Mouse (Mus musculus): Measurements from ENCODE around the gene Fcgr3.

Gene Fcgr3

GRCm38 (mm10) chr1:171103179-171103840, 38.6 kb upstream of the Fcgr3 start:
- Histone ChIP-seq H3K4me3 (replicated peaks; ENCODE audit: low read length) (peak overlapping the region; percentile 86), H3K27me3 (ENCODE audit: insufficient read depth, low read length) (no peaks in the 10 kb centered on the region), H3K4me1 (replicated peaks; ENCODE audit: low read depth, low read length) (peaks cover 18% of the 10 kb centered on the region), H3K36me3 (ENCODE audit: insufficient read depth, low read length) (no peaks in the 10 kb centered on the region), H3K9me3 (ENCODE audit: low read length) (peaks cover 22% of the 10 kb centered on the region)
- TF ChIP-seq NANOG (IDR thresholded peaks at IDR 0.05; ENCODE audit: borderline replicate concordance, low read length) (no peak), POU5F1 (IDR thresholded peaks at IDR 0.05; ENCODE audit: borderline replicate concordance, low read length) (no peak), CTCF (conservative IDR thresholded peaks at IDR 0.05; ENCODE audit: low read length) (no peak)

- Histone ChIP-seq H3K36me3 (ENCODE audit: insufficient read depth, low read length) (no peaks in the 10 kb centered on the region), H3K27me3 (ENCODE audit: insufficient read depth, low read length) (no peaks in the 10 kb centered on the region), H3K9me3 (ENCODE audit: low read length) (peaks cover 22% of the 10 kb centered on the region), H3K4me1 (replicated peaks; ENCODE audit: low read depth, low read length) (peaks cover 18% of the 10 kb centered on the region), H3K4me3 (replicated peaks; ENCODE audit: low read length) (peak overlapping the region; percentile 86)
- TF ChIP-seq POU5F1 (IDR thresholded peaks at IDR 0.05; ENCODE audit: borderline replicate concordance, low read length) (no peak), CTCF (conservative IDR thresholded peaks at IDR 0.05; ENCODE audit: low read length) (no peak), NANOG (IDR thresholded peaks at IDR 0.05; ENCODE audit: borderline replicate concordance, low read length) (no peak)
These were observed 37.9 kb upstream of the Fcgr3 start for GRCm38 (mm10) chr1:171102547-171103177.

- no peak for TF ChIP-seq NANOG (IDR thresholded peaks at IDR 0.05; ENCODE audit: borderline replicate concordance, low read length)
- no peak for TF ChIP-seq POU5F1 (IDR thresholded peaks at IDR 0.05; ENCODE audit: borderline replicate concordance, low read length)
- TF ChIP-seq CTCF (conservative IDR thresholded peaks at IDR 0.05; ENCODE audit: low read length), result no peak
- Histone ChIP-seq H3K36me3 (ENCODE audit: insufficient read depth, low read length) (no peaks in the 10 kb centered on the region), H3K4me1 (replicated peaks; ENCODE audit: low read depth, low read length) (peaks cover 18% of the 10 kb centered on the region)
These were observed 37.2 kb upstream of the Fcgr3 start for GRCm38 (mm10) chr1:171101733-171102546.

GRCm38 (mm10) chr1:171101033-171101432, 36.3 kb upstream of the Fcgr3 start:
- Histone ChIP-seq H3K36me3 (ENCODE audit: insufficient read depth, low read length) (no peaks in the 10 kb centered on the region), H3K27me3 (ENCODE audit: insufficient read depth, low read length) (no peaks in the 10 kb centered on the region), H3K9me3 (ENCODE audit: low read length) (peaks cover 30% of the 10 kb centered on the region), H3K4me3 (replicated peaks; ENCODE audit: low read length) (no peak overlapping the region), H3K4me1 (replicated peaks; ENCODE audit: low read depth, low read length) (peaks cover 18% of the 10 kb centered on the region)
- TF ChIP-seq NANOG (IDR thresholded peaks at IDR 0.05; ENCODE audit: borderline replicate concordance, low read length) (no peak), POU5F1 (IDR thresholded peaks at IDR 0.05; ENCODE audit: borderline replicate concordance, low read length) (no peak), CTCF (conservative IDR thresholded peaks at IDR 0.05; ENCODE audit: low read length) (no peak)

More at GRCm38 (mm10) chr1:171101733-171102546, 37.2 kb upstream of the Fcgr3 start:
- Histone ChIP-seq H3K9me3 (ENCODE audit: low read length) (peaks cover 22% of the 10 kb centered on the region), H3K4me3 (replicated peaks; ENCODE audit: low read length) (peak overlapping the region; percentile 86), H3K27me3 (ENCODE audit: insufficient read depth, low read length) (no peaks in the 10 kb centered on the region)

GRCm38 (mm10) chr1:171097612-171098011, 32.9 kb upstream of the Fcgr3 start:
- TF ChIP-seq NANOG (IDR thresholded peaks at IDR 0.05; ENCODE audit: borderline replicate concordance, low read length) (no peak), CTCF (conservative IDR thresholded peaks at IDR 0.05; ENCODE audit: low read length) (no peak), POU5F1 (IDR thresholded peaks at IDR 0.05; ENCODE audit: borderline replicate concordance, low read length) (no peak)
- Histone ChIP-seq H3K9me3 (ENCODE audit: low read length) (peaks cover 52% of the 10 kb centered on the region), H3K36me3 (ENCODE audit: insufficient read depth, low read length) (no peaks in the 10 kb centered on the region), H3K27me3 (ENCODE audit: insufficient read depth, low read length) (no peaks in the 10 kb centered on the region), H3K4me3 (replicated peaks; ENCODE audit: low read length) (no peak overlapping the region), H3K4me1 (replicated peaks; ENCODE audit: low read depth, low read length) (peaks cover 10% of the 10 kb centered on the region)

GRCm38 (mm10) chr1:171097136-171097535, 32.4 kb upstream of the Fcgr3 start:
- Histone ChIP-seq H3K27me3 (ENCODE audit: insufficient read depth, low read length) (no peaks in the 10 kb centered on the region), H3K4me1 (replicated peaks; ENCODE audit: low read depth, low read length) (peaks cover 10% of the 10 kb centered on the region), H3K36me3 (ENCODE audit: insufficient read depth, low read length) (no peaks in the 10 kb centered on the region), H3K9me3 (ENCODE audit: low read length) (peaks cover 56% of the 10 kb centered on the region), H3K4me3 (replicated peaks; ENCODE audit: low read length) (no peak overlapping the region)
- TF ChIP-seq POU5F1 (IDR thresholded peaks at IDR 0.05; ENCODE audit: borderline replicate concordance, low read length), result no peak

- no peak for TF ChIP-seq CTCF (conservative IDR thresholded peaks at IDR 0.05; ENCODE audit: low read length)
- TF ChIP-seq POU5F1 (IDR thresholded peaks at IDR 0.05; ENCODE audit: borderline replicate concordance, low read length), result no peak
- no peak for TF ChIP-seq NANOG (IDR thresholded peaks at IDR 0.05; ENCODE audit: borderline replicate concordance, low read length)
- Histone ChIP-seq H3K4me3 (replicated peaks; ENCODE audit: low read length) (no peak overlapping the region), H3K36me3 (ENCODE audit: insufficient read depth, low read length) (no peaks in the 10 kb centered on the region), H3K4me1 (replicated peaks; ENCODE audit: low read depth, low read length) (peaks cover 9% of the 10 kb centered on the region), H3K27me3 (ENCODE audit: insufficient read depth, low read length) (no peaks in the 10 kb centered on the region), H3K9me3 (ENCODE audit: low read length) (peaks cover 64% of the 10 kb centered on the region)
These were observed 31.6 kb upstream of the Fcgr3 start for GRCm38 (mm10) chr1:171096110-171096964.

All from E14TG2a.4 (cell line).